Mouse (Mus musculus): ENCODE data around the gene Pdk2. TPM values are rescaled to one million over a fixed set of nuclear protein-coding genes. Genes with fewer than 3 reads are reported as not detected.
A peak's percentile ranks its signal among the peaks of the same experiment; 100 is the strongest.
"Not testable (repeated sequence)": the region's sequence is repeated elsewhere in the genome, so short reads cannot be mapped to it uniquely, and the experiment has no call there.

The Pdk2 gene
- polyA plus RNA-seq, 1 experiment from 2014 or later: 56.2 TPM

DNA sequence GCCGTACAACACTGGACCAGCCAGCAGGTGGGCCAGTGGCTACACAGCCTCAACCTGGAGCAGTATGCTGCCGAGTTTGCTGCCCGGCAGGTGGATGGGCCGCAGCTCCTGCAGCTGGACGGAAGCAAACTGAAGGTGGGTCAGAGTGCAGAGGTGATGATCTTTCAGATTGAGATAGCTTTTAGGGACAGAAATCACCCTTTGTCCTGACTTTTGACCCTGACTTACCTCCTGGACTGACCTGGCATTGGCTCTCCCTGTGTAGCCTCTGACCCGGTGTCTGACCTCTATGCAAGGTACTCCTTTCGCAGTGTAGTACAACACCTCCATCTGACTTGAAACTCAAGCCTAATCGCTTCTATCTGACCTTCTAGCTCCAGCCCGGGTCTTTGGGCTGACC, 17.7 kb downstream of the Pdk2 start:
- Histone ChIP-seq H3K27me3 (no peaks in the 10 kb centered on the region), H3K4me3 (replicated peaks) (no peak overlapping the region), H3K27ac (no peak overlapping the region), H3K4me2 (no peak overlapping the region), H3K9ac (no peak overlapping the region), H3K4me1 (peaks cover 40% of the 10 kb centered on the region), H3K36me3 (peaks cover 66% of the 10 kb centered on the region), H3K9me3 (replicated peaks) (no peaks in the 10 kb centered on the region)
- 93% methylated on average over 9 of the region's 9 CpGs for WGBS
- ATAC-seq (replicated peaks; ENCODE audit: low FRiP score): no peak

GRCm38 (mm10) chr11:95022237-95022992, 18.7 kb downstream of the Pdk2 start:
- no peaks in the 10 kb centered on the region for H3K27me3 ChIP-seq
- H3K4me2 ChIP-seq: no peak overlapping the region
- peaks cover 65% of the 10 kb centered on the region for H3K36me3 ChIP-seq
- 84% methylated on average over 10 of the region's 10 CpGs for WGBS
- no peak overlapping the region for H3K9ac ChIP-seq
- no peak overlapping the region for H3K4me3 ChIP-seq (replicated peaks)
- H3K27ac ChIP-seq: no peak overlapping the region
- H3K9me3 ChIP-seq (replicated peaks): no peaks in the 10 kb centered on the region
- peaks cover 40% of the 10 kb centered on the region for H3K4me1 ChIP-seq
- no peak for ATAC-seq (replicated peaks; ENCODE audit: low FRiP score)

DNA sequence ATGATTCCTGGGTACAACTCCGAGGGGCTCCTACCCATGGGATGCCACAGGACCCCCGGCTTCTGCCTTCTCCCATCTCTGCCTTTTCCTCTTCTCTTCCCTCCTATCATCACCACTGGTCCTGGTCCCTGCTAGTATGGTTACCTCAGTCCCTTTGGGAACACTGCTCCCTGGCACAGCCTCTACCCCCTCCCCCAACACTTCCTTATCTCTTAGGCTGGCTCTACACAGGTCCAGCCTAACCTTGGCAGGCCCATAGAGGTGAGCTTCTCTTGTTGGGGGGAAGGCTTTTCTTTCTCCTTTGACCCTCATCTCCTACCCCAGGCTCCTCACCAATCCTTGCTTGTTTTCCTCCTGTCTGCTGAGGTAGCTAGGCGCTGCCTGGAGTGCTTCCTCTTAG, 25.7 kb downstream of the Pdk2 start:
- Histone ChIP-seq H3K9ac (no peak overlapping the region), H3K4me1 (peaks cover 32% of the 10 kb centered on the region), H3K36me3 (peaks cover 55% of the 10 kb centered on the region), H3K27me3 (no peaks in the 10 kb centered on the region), H3K27ac (no peak overlapping the region), H3K4me2 (no peak overlapping the region), H3K4me3 (replicated peaks) (no peak overlapping the region), H3K9me3 (replicated peaks) (no peaks in the 10 kb centered on the region)
- WGBS: 88% methylated on average over 3 of the region's 3 CpGs
- ATAC-seq (replicated peaks; ENCODE audit: low FRiP score): no peak

DNA sequence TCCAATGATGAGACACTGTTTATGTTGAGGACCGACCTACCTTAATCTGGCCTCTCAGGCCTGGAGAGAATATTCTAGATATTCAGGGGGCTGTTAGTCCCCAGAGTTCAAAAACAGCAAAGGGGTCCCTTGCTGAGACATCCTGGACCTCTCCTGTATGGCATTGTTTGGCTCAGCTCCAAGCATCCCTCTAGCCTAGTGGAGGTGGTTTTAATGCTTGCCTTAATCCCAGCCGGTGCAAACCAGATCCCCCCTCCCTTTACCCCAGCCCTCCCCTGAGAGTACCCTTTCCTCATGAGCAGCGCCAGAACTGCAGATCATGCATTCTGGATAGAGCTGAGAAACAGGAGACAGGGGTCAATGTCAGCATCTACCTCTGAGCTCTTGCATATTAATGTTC, 28.7 kb downstream of the Pdk2 start:
- H3K9ac ChIP-seq: no peak overlapping the region
- H3K4me2 ChIP-seq: no peak overlapping the region
- no peak for ATAC-seq (replicated peaks; ENCODE audit: low FRiP score)
- no peaks in the 10 kb centered on the region for H3K27me3 ChIP-seq
- H3K4me1 ChIP-seq: peaks cover 44% of the 10 kb centered on the region
- H3K27ac ChIP-seq: no peak overlapping the region
- WGBS: 54% methylated on average over 3 of the region's 3 CpGs
- H3K4me3 ChIP-seq (replicated peaks): no peak overlapping the region
- peaks cover 38% of the 10 kb centered on the region for H3K36me3 ChIP-seq
- no peaks in the 10 kb centered on the region for H3K9me3 ChIP-seq (replicated peaks)

- 48% methylated on average over 3 of the region's 3 CpGs for WGBS
- Histone ChIP-seq H3K36me3 (peaks cover 37% of the 10 kb centered on the region), H3K27me3 (no peaks in the 10 kb centered on the region), H3K27ac (peak overlapping the region; percentile 22; the same call in 1 of the 2 replicates), H3K4me3 (replicated peaks) (no peak overlapping the region), H3K9me3 (replicated peaks) (no peaks in the 10 kb centered on the region), H3K4me1 (peaks cover 48% of the 10 kb centered on the region), H3K9ac (no peak overlapping the region), H3K4me2 (peak overlapping the region; percentile 90)
- peak; percentile 61; the same call in 1 of the 2 replicates for ATAC-seq (replicated peaks; ENCODE audit: low FRiP score)
Observed at GRCm38 (mm10) chr11:95012075-95012474, 29.1 kb downstream of the Pdk2 start.

DNA sequence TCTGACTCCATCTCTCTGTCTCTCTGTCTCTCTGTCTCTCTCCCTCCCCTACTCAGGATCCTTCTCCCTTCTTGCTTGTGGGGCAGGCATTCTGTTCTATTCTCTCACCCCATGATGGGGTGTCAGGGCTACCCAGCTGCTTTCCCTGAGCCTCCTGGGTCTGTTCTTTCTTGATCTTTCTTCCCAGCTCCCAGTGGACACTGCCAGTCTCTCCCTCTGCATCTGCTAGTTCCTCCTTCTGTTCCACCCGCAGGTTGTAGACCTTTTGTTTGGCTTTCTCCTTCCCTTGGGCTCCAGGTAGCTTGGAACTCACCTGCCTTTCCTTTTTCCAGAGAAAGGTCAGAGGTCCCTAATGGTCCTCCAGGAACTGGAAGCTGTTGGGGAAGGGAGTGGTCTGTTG, 29.7 kb downstream of the Pdk2 start:
- Histone ChIP-seq H3K27me3 (no peaks in the 10 kb centered on the region), H3K9ac (no peak overlapping the region), H3K4me3 (replicated peaks) (peak overlapping the region; percentile 65), H3K4me1 (peaks cover 54% of the 10 kb centered on the region), H3K4me2 (peak overlapping the region; percentile 90), H3K36me3 (peaks cover 30% of the 10 kb centered on the region), H3K27ac (peak overlapping the region; percentile 22; the same call in 1 of the 2 replicates), H3K9me3 (replicated peaks) (no peaks in the 10 kb centered on the region)
- 37% methylated on average over 1 of the region's 1 CpGs for WGBS
- no peak for ATAC-seq (replicated peaks; ENCODE audit: low FRiP score)

DNA sequence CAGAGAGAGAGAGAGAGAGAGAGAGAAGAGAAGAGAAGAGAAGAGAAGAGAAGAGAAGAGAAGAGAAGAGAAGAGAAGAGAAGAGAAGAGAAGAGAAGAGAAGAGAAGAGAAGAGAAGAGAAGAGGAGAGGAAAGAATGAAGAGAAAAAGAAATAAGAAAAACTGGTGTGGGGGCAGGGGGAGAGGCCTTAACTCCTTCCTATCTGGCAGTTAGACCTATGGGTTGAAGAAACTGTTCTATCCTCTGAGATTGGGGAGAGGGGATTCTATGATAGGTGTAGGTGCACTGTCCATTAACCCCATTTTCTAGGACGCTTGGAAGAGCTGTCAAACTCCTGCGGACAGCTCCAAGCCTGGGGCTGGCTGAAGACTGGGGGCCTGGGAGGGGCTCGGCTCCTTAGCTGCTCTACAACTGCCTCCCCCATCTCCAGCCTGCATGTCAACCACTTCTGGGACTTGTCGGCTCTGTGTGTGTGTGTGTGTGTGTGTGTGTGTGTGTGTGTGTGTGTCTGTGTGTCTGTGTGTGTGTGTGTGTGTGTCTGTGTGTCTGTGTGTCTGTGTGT, 30.2 kb downstream of the Pdk2 start:
- not testable (repeated sequence) for H3K9me3 ChIP-seq (replicated peaks); ATAC-seq (replicated peaks; ENCODE audit: low FRiP score); H3K27me3 ChIP-seq
- Histone ChIP-seq H3K36me3 (peaks cover 26% of the 10 kb centered on the region), H3K27ac (peak overlapping the region; percentile 61), H3K4me3 (replicated peaks) (peak overlapping the region; percentile 65), H3K9ac (peak overlapping the region; percentile 83), H3K4me2 (peak overlapping the region; percentile 90), H3K4me1 (peaks cover 59% of the 10 kb centered on the region)
- WGBS: 9% methylated on average over 4 of the region's 4 CpGs

DNA sequence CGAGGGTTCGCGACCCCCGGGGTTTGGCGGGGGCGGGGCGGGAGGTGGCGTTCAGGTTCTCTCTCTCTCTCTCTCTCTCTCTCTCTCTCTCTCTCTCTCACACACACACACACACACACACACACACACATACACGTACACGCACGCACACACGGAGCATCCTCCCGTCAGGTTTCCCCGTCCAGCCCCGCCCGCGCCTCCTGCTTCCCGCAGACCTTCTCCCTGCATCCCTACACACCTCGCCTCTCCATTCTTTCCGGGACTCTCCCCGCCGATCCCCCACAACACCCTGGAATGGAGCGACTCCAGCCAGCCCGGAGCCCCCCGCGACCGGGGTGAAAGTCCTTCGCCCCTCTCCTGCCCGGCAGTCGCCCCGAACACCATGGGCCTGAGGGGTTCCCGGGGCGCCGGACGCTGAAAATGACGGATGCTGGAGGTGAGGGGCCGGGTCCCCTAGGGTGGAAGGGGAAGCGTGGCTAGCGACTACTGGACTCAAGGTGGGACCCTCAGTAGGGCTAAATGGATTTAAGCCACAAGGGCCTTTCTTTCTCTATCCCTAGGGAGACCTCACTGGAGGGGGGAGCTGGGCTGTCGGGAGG, 30.9 kb downstream of the Pdk2 start:
- WGBS: 1% methylated on average over 36 of the region's 40 CpGs
- no peaks in the 10 kb centered on the region for H3K27me3 ChIP-seq
- H3K36me3 ChIP-seq: peaks cover 27% of the 10 kb centered on the region
- peak overlapping the region; percentile 90 for H3K4me2 ChIP-seq
- peaks cover 61% of the 10 kb centered on the region for H3K4me1 ChIP-seq
- no peaks in the 10 kb centered on the region for H3K9me3 ChIP-seq (replicated peaks)
- peak overlapping the region; percentile 65 for H3K4me3 ChIP-seq (replicated peaks)
- peak overlapping the region; percentile 94 for H3K27ac ChIP-seq
- no peak; the same call in 1 of the 2 replicates for ATAC-seq (replicated peaks; ENCODE audit: low FRiP score)
- peak overlapping the region; percentile 83 for H3K9ac ChIP-seq

DNA sequence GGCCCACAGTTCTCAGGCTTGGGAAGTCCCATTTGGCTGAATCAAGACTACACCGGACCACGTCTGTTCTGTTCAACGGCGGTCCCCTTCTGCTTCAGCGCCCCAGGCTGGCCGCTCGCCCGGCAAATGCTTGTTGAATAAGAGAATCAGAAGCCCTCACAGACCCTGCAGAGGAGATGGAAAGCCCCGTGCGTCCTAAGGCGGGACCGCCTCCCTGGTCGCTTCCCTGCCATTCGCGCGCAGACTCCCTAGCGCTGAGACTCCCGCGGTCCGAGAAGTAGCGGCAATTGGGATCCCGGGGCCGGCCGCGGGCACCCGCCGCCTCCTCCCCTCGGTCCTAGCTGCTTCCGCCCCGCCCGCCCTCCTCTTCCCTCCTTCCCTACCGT, 31.5 kb downstream of the Pdk2 start, which contains the start of gene Samd14:
TSS of gene Samd14 (plus strand) at position 251 of the 386 bp plus-strand sequence.
- Histone ChIP-seq H3K27me3 (no peaks in the 10 kb centered on the region), H3K4me1 (peaks cover 63% of the 10 kb centered on the region), H3K27ac (peak within 1 kb of the TSS; percentile 94), H3K9ac (peak within 1 kb of the TSS; percentile 83), H3K4me3 (replicated peaks) (peak within 1 kb of the TSS; percentile 65), H3K36me3 (peaks cover 27% of the 10 kb centered on the region), H3K9me3 (replicated peaks) (no peaks in the 10 kb centered on the region), H3K4me2 (peak within 1 kb of the TSS; percentile 90)
- ATAC-seq (replicated peaks; ENCODE audit: low FRiP score): peak; percentile 68
- 0% methylated on average over 32 of the region's 32 CpGs for WGBS

DNA sequence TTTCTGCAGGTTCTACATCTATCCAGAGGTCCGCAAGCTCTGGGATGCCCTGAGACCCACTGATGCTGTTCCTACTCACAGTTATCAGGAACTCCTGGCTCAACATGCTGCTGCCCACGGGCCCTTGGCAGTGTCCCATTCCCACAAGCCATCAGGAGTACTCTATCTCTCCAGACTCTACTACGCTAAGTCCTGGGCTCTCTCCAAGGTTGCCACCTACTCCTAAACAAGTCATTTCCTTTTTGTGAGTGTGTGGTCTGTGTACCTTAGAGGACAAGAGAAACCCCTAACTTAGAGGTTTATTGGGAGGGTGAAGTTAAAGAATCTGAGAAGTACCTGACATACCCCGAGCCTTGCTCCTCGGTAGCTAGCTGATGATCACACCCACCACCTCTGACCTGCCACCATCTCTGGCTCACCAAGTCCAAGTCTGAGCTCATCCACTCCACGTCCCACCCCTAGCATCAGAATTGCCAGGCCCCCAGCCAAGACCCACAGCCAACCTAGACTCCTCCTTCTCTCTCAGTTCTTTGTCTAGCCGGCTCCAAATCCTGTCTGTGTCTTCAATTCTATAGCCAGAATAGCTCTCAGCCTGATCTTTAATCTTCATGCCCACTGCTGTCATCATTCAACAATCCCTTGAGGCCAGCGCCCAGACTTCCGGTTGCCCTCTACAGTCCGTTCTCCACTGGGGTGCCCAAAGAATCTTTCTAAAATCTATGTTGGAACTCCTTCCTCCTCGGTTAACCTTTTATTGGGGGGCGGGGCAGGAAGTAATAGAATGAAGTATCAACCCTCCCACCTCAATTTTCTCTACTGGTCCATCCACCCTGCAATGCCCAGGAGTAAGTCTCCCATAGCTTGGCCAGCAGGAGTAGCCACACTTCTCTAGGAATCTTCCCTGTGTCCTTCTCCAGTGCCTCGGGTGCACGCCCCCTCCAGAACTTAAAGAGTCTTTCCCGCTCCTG, 32.2 kb downstream of the Pdk2 start:
- Histone ChIP-seq H3K4me3 (replicated peaks) (peak overlapping the region; percentile 65), H3K36me3 (peaks cover 27% of the 10 kb centered on the region), H3K9ac (peak overlapping the region; percentile 83), H3K4me1 (peaks cover 65% of the 10 kb centered on the region), H3K27me3 (no peaks in the 10 kb centered on the region), H3K4me2 (peak overlapping the region; percentile 90), H3K27ac (peak overlapping the region; percentile 94), H3K9me3 (replicated peaks) (no peaks in the 10 kb centered on the region)
- ATAC-seq (replicated peaks; ENCODE audit: low FRiP score): peak; percentile 20
- WGBS: 31% methylated on average over 15 of the region's 15 CpGs

DNA sequence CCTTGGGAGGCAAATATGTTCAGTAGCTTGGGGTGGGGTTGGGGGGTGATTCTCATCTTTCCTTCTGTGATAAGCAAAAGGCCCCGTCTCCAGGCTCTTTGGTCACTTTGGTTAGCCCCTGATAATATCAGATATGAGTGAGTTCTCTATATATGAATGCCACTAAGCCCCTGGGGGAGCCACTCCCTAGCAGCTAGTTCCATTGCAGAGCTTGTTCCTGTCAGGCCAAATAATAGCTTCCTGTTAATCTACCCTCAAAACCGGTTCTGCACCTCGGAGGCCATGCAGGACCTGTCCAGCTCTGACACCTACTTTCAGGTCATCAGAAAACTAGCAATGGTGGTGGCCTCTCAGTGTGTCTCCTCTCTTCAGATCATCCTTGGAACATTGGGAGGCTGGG, 33.7 kb downstream of the Pdk2 start:
- no peak overlapping the region for H3K9ac ChIP-seq
- H3K36me3 ChIP-seq: peaks cover 35% of the 10 kb centered on the region
- ATAC-seq (replicated peaks; ENCODE audit: low FRiP score): no peak
- no peak overlapping the region for H3K4me3 ChIP-seq (replicated peaks)
- peak overlapping the region; percentile 80; the same call in 1 of the 2 replicates for H3K4me2 ChIP-seq
- H3K4me1 ChIP-seq: peaks cover 59% of the 10 kb centered on the region
- no peaks in the 10 kb centered on the region for H3K27me3 ChIP-seq
- no peaks in the 10 kb centered on the region for H3K9me3 ChIP-seq (replicated peaks)
- peak overlapping the region; percentile 84 for H3K27ac ChIP-seq
- 62% methylated on average over 3 of the region's 3 CpGs for WGBS

Data from kidney, embryonic 15.5 days (tissue).